Mouse (Mus musculus) embryonic facial prominence, embryonic 11.5 days (tissue): ENCODE results near the gene Ece1. TPM values are rescaled to one million over a fixed set of nuclear protein-coding genes. Genes with fewer than 3 reads are reported as not detected.

Experiments
- ATAC-seq: fragments of 200-750 bp; cut with Nextera tagmentation; replicated peaks from 2 replicates; pipeline ENCODE4 v1.8.0; 2017; ENCODE audit warnings: low read depth; ENCODE audit not compliant: insufficient number of reproducible peaks, low FRiP score, low TSS enrichment
- DNase-seq: peaks from one replicate; pipeline ENCODE4 v3.0.0-alpha.2; 2015; ENCODE audit warnings: low spot score
- H3K27ac ChIP-seq: fragments of 300-500 bp; sonication (generic); replicated peaks from 2 replicates; pipeline ENCODE4 v1.5.1; 2014; ENCODE audit warnings: mild to moderate bottlenecking, low read depth, low read length, control low read depth
- H3K27me3 ChIP-seq: fragments of 300-500 bp; sonication (generic); 2 replicates; pipeline ENCODE4 v1.6.1; 2014; ENCODE audit warnings: mild to moderate bottlenecking, low read length, moderate library complexity, mixed read lengths; ENCODE audit not compliant: control insufficient read depth, insufficient read depth
- H3K36me3 ChIP-seq: fragments of 300-500 bp; sonication (generic); replicated peaks from 2 replicates; pipeline ENCODE4 v1.6.1; 2014; ENCODE audit warnings: low read depth, mild to moderate bottlenecking, low read length, moderate library complexity, mixed read lengths; ENCODE audit not compliant: control insufficient read depth, insufficient read depth
- H3K4me1 ChIP-seq: fragments of 300-500 bp; sonication (generic); 2 replicates; pipeline ENCODE4 v1.6.1; 2014; ENCODE audit warnings: low read length, mixed read lengths; ENCODE audit not compliant: control insufficient read depth, insufficient read depth
- H3K4me2 ChIP-seq: fragments of 300-500 bp; sonication (generic); 2 replicates; pipeline ENCODE4 v1.6.1; 2014; ENCODE audit warnings: low read depth, mild to moderate bottlenecking, control low read depth, low read length, moderate library complexity
- H3K4me3 ChIP-seq: fragments of 300-500 bp; sonication (generic); 2 replicates; pipeline ENCODE4 v1.5.1; 2014; ENCODE audit warnings: low read depth, low read length, control low read depth
- H3K9ac ChIP-seq: fragments of 300-500 bp; sonication (generic); replicated peaks from 2 replicates; pipeline ENCODE4 v1.6.1; 2014; ENCODE audit warnings: mild to moderate bottlenecking, control low read depth, low read length
- H3K9me3 ChIP-seq: fragments of 300-500 bp; sonication (generic); replicated peaks from 2 replicates; pipeline ENCODE4 v1.6.1; 2016; ENCODE audit warnings: mild to moderate bottlenecking, low read length, inconsistent platforms, mixed read lengths; ENCODE audit not compliant: control insufficient read depth
- WGBS: fragments of 180-500 bp; shearing (Covaris S2); extraction: QIAGEN DNeasy Blood & Tissue Kit; methylation state at CpG from one replicate; pipeline ENCODE4 v1.1.7; 2014; 5-methylcytosine and 5-hydroxymethylcytosine counted together
- polyA plus RNA-seq: library from polyadenylated mRNA; unstranded; fragments of >200 nt; fragmentation: Nextera tagmentation; extraction: Ambion mirVana; gene quantifications from 2 replicates; pipeline ENCODE4 v1.2.1, GENCODE M21; 2014

Gene Ece1
- polyA plus RNA-seq, 1 experiment from 2014 or later, result 32.2 TPM

- Histone ChIP-seq H3K4me3 (no peak overlapping the region), H3K4me1 (no peaks in the 10 kb centered on the region), H3K27me3 (no peaks in the 10 kb centered on the region), H3K9ac (no peak overlapping the region), H3K36me3 (no peaks in the 10 kb centered on the region), H3K4me2 (no peak overlapping the region), H3K9me3 (no peaks in the 10 kb centered on the region), H3K27ac (no peak overlapping the region)
- WGBS, result 35% methylated on average over 7 of the region's 7 CpGs
- DNase-seq, result no peak
- ATAC-seq, result no peak
Measured at GRCm38 (mm10) chr4:137902873-137903272, 40.8 kb downstream of the Ece1 start.

GRCm38 (mm10) chr4:137904956-137905551 is 43.0 kb downstream of the Ece1 start:
- no peak overlapping the region for H3K4me2 ChIP-seq
- H3K9ac ChIP-seq, result no peak overlapping the region
- H3K4me1 ChIP-seq, result no peaks in the 10 kb centered on the region
- ATAC-seq (no peak), DNase-seq (no peak)
- WGBS, result 65% methylated on average over 13 of the region's 13 CpGs
- H3K9me3 ChIP-seq, result no peaks in the 10 kb centered on the region
- no peak overlapping the region for H3K27ac ChIP-seq
- H3K27me3 ChIP-seq, result no peaks in the 10 kb centered on the region
- H3K36me3 ChIP-seq, result no peaks in the 10 kb centered on the region
- no peak overlapping the region for H3K4me3 ChIP-seq

- Histone ChIP-seq H3K36me3 (no peaks in the 10 kb centered on the region), H3K9me3 (no peaks in the 10 kb centered on the region), H3K27ac (no peak overlapping the region), H3K27me3 (no peaks in the 10 kb centered on the region), H3K9ac (no peak overlapping the region), H3K4me1 (no peaks in the 10 kb centered on the region), H3K4me3 (no peak overlapping the region), H3K4me2 (no peak overlapping the region)
- ATAC-seq (no peak; the same call in 1 of the 2 replicates), DNase-seq (no peak)
- 80% methylated on average over 13 of the region's 13 CpGs for WGBS
Measured at GRCm38 (mm10) chr4:137907979-137908378, 45.9 kb downstream of the Ece1 start.

- H3K4me2 ChIP-seq, result no peak overlapping the region
- WGBS, result 87% methylated on average over 7 of the region's 7 CpGs
- H3K4me3 ChIP-seq, result no peak overlapping the region
- no peak overlapping the region for H3K9ac ChIP-seq
- H3K27ac ChIP-seq, result no peak overlapping the region
- H3K27me3 ChIP-seq, result no peaks in the 10 kb centered on the region
- DNase-seq (no peak), ATAC-seq (no peak)
- no peaks in the 10 kb centered on the region for H3K4me1 ChIP-seq
- H3K36me3 ChIP-seq, result no peaks in the 10 kb centered on the region
- no peaks in the 10 kb centered on the region for H3K9me3 ChIP-seq
Measured at GRCm38 (mm10) chr4:137908489-137908888, 46.5 kb downstream of the Ece1 start.

GRCm38 (mm10) chr4:137908915-137909314 is 46.9 kb downstream of the Ece1 start:
- 85% methylated on average over 4 of the region's 4 CpGs for WGBS

GRCm38 (mm10) chr4:137909471-137909870 is 47.4 kb downstream of the Ece1 start:
- no peak overlapping the region for H3K4me3 ChIP-seq
- ATAC-seq (no peak), DNase-seq (no peak)
- H3K9ac ChIP-seq, result no peak overlapping the region
- H3K9me3 ChIP-seq, result no peaks in the 10 kb centered on the region
- H3K27ac ChIP-seq, result no peak overlapping the region
- H3K36me3 ChIP-seq, result no peaks in the 10 kb centered on the region
- no peak overlapping the region for H3K4me2 ChIP-seq
- no peaks in the 10 kb centered on the region for H3K27me3 ChIP-seq
- H3K4me1 ChIP-seq, result no peaks in the 10 kb centered on the region
- WGBS, result 48% methylated on average over 4 of the region's 4 CpGs

More at GRCm38 (mm10) chr4:137908915-137909314, 46.9 kb downstream of the Ece1 start:
- DNase-seq (no peak), ATAC-seq (no peak)
- no peak overlapping the region for H3K27ac ChIP-seq
- H3K27me3 ChIP-seq, result no peaks in the 10 kb centered on the region
- H3K9me3 ChIP-seq, result no peaks in the 10 kb centered on the region
- H3K36me3 ChIP-seq, result no peaks in the 10 kb centered on the region
- H3K4me2 ChIP-seq, result no peak overlapping the region
- no peak overlapping the region for H3K9ac ChIP-seq
- H3K4me1 ChIP-seq, result no peaks in the 10 kb centered on the region
- no peak overlapping the region for H3K4me3 ChIP-seq

GRCm38 (mm10) chr4:137910382-137911009 is 48.5 kb downstream of the Ece1 start:
- H3K4me2 ChIP-seq, result no peak overlapping the region
- no peak overlapping the region for H3K9ac ChIP-seq
- H3K36me3 ChIP-seq, result no peaks in the 10 kb centered on the region
- no peaks in the 10 kb centered on the region for H3K4me1 ChIP-seq
- H3K9me3 ChIP-seq, result no peaks in the 10 kb centered on the region
- WGBS, result 83% methylated on average over 5 of the region's 5 CpGs
- no peak for DNase-seq
- H3K27me3 ChIP-seq, result no peaks in the 10 kb centered on the region
- no peak overlapping the region for H3K4me3 ChIP-seq
- no peak for ATAC-seq
- H3K27ac ChIP-seq, result no peak overlapping the region

GRCm38 (mm10) chr4:137911657-137912056 is 49.6 kb downstream of the Ece1 start:
- Histone ChIP-seq H3K9me3 (no peaks in the 10 kb centered on the region), H3K27me3 (no peaks in the 10 kb centered on the region), H3K9ac (no peak overlapping the region), H3K36me3 (no peaks in the 10 kb centered on the region), H3K27ac (no peak overlapping the region), H3K4me1 (no peaks in the 10 kb centered on the region), H3K4me3 (no peak overlapping the region), H3K4me2 (no peak overlapping the region)
- ATAC-seq (no peak), DNase-seq (no peak)
- WGBS, result 78% methylated on average over 8 of the region's 8 CpGs
